Mouse (Mus musculus): ENCODE results near the gene F930015N05Rik.

F930015N05Rik gene

DNA sequence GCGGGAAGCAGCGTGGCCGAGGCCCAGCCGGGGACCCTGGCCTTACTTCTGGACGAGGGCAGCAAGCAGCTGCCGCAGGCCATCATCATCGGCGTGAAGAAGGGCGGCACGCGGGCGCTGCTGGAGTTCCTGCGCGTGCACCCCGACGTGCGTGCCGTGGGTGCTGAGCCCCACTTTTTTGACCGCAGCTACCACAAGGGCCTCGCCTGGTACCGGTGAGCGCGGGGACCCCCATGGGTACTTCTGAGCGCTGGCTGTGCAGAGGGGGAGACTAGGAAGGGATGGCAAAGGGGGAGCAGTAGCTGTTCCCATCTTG, at the start of gene F930015N05Rik:
F930015N05Rik (minus strand) TSS at position 242 of the 316 bp plus-strand sequence.
- DNase-seq = no peak

DNA sequence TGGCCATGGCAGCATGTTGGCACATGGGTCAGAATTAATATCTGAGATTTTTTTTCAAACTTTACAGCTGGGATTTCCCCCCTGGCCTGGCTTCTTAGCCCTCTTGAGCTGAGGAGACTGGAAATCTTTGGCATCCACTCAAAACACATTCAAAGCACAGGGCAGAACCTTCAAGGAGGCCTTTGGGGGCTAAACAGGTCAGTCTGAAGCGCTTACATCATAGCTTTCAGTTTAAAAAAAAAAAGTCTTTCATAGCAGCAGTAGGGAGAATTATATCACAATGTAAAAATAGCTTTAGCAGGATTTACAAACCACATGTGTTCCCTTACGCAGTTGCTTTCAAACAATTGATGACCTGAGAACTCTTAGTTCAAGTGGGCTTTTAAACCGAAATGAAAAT, 45.0 kb upstream of the F930015N05Rik start:
- DNase-seq = no peak

DNA sequence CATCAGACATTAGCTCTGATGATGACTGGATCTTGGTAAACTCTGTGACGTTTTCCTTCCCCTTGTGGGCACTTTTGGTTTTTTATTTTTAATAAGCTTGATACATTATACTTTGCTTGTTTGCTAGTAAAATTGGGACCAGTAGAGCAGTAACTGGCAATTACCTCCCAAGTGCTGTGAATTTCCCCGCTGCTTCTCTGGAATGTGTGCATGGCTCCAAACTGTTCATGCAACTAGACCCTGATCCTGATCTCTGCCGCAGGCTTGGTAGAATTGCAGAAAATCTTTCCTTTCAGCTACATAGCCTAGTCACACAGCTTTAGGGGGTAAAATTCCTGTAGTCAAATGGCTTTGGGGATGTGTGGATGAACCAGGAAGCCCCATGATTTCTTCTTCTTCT, 37.2 kb upstream of the F930015N05Rik start:
- no peak for DNase-seq

DNA sequence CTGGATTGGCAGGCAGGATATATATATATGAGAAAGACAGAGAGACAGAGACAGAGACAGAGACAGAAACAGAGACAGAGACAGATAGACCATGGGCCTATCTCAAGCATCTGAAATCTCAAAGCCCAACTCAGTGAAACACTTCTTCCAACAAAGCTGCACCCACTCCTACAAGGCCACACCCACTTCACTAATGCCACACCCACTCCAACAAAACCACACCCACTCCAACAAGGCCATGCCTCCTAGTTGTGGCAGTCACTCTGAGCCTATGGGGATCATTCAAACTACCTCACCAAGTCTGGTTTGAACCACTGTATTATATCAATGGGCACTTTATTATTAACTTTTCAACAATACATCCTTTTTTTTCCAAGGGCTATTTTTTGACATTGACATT, 34.2 kb upstream of the F930015N05Rik start:
- no peak for DNase-seq

GRCm38 (mm10) chr11:64468737-64469136, 32.3 kb upstream of the F930015N05Rik start:
- DNase-seq = no peak

DNA sequence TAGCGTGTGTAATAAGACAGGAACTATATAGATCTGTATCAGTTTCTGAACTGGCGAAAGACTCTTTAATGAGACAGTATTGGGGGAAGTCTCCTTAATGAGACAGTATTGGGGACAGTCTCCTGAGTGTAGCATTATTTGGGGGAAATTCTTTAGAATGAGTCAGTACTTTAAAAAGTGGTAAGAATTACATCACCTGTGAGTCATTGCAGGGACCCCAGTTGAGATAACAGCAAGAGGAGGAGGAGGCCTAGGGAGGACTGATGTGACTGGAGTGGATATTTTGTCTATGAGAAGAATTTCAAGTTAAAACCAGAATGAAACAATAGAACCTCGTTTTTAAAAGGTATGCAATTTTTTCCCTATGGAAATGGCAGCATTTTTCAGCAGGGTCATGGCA, 25.3 kb upstream of the F930015N05Rik start:
- no peak for DNase-seq

GRCm38 (mm10) chr11:64448586-64449315, 12.3 kb upstream of the F930015N05Rik start:
- no peak for DNase-seq

DNA sequence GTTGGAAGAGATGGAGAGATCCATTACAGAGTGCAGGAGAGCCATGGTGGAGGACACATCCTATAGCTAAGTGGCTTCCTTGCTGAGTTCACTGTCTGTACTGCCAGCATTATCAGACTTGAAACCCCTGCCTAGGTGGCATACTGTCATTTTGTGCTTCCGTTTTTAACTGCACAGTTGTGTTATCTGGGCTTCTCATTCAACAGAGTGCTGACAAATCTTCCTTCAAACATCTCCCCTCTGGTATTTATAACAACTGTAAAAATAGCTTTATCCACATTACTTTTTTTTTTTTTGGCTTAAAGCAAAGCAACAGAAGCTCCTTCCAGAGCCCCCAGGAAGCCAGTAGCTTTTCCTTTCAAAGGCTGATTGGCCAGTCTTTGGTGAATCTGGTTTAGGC, 8.8 kb upstream of the F930015N05Rik start:
- no peak for DNase-seq

DNA sequence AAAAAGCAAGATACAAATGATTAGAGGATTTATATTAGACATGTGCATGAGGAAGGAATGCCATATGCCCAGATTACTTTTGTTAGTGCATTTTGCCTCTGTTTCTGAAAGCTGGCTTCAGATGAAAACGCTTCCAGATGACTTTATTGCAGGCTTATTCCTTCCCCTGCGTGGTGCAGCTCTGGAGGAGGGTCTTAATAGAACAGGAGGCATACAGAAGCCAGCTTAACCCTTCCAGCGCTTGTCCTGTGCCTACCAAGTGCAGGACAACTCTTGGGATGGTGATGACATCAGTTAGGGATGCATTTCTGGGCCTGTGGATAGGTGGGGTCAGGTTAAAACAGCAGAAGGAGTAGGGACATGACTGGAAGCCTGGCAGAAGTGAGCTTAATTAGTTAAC, 6.2 kb upstream of the F930015N05Rik start:
- no peak for DNase-seq

GRCm38 (mm10) chr11:64442119-64442518, 5.7 kb upstream of the F930015N05Rik start:
- DNase-seq = no peak

DNA sequence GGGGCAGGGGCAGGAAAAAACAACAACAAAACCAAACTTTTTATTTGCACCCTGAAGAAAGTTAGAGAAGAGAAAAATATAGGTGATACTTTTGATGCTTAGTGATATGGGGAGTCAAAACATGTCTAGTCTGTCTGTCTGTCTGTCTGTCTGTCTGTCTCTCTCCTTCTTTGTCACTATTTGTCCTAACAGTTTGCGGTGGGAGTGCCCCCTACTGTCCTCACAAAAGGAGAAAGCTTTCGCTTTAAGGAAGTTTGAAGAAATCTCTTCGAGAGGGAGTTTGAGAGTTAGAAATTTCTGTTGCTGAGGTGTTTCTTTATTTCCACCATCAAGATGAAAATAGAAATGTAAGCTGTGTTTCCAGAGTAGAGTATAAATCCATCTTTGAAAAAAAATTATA, 2.5 kb upstream of the F930015N05Rik start:
- DNase-seq = no peak

GRCm38 (mm10) chr11:64437721-64438120, 1.3 kb upstream of the F930015N05Rik start:
- DNase-seq = no peak

- no peak for DNase-seq
Observed at GRCm38 (mm10) chr11:64436791-64437298, 392 bp upstream of the F930015N05Rik start.

DNA sequence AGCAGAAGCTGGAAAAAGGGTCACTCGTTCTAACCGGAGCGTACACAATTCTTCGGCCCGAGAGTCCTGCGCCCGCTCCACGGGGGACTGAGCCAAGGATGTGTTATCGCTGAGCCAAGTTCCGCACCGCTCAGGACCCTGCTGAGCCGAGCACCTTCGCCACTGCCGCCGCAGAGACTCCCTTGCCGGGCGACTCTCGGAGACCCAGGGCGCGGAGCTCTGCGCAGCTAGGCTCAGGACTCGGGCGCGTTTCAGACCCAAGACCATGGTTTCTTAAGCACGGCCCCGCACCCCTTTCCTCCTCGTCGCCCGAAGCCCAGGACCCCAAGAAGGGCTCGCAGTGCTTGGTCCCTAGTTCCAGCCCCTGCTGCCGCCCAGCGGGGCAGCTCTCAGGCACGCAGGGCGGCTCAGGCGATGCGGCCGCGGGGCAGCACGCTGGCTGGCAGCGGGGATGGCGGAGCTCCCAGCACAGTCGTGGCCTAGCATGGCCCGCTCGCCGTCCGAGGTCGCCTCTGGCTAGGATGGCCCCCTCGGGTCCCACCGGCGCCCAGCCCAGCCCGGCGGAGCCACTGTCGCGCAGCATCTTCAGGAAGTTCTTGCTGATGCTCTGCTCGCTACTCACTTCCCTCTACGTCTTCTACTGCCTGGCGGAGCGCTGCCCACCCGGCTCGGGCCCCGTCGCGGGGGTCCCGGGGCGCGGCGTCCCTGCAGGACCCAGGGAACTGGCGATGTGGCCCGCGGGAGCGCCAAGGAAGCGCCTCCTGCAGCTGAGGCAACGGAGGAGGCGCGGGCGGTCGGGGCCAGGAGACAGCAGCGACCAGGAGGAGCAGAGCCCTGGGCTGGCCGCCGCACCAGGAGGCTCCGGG, 674 bp downstream of the F930015N05Rik start:
- DNase-seq = no peak

DNA sequence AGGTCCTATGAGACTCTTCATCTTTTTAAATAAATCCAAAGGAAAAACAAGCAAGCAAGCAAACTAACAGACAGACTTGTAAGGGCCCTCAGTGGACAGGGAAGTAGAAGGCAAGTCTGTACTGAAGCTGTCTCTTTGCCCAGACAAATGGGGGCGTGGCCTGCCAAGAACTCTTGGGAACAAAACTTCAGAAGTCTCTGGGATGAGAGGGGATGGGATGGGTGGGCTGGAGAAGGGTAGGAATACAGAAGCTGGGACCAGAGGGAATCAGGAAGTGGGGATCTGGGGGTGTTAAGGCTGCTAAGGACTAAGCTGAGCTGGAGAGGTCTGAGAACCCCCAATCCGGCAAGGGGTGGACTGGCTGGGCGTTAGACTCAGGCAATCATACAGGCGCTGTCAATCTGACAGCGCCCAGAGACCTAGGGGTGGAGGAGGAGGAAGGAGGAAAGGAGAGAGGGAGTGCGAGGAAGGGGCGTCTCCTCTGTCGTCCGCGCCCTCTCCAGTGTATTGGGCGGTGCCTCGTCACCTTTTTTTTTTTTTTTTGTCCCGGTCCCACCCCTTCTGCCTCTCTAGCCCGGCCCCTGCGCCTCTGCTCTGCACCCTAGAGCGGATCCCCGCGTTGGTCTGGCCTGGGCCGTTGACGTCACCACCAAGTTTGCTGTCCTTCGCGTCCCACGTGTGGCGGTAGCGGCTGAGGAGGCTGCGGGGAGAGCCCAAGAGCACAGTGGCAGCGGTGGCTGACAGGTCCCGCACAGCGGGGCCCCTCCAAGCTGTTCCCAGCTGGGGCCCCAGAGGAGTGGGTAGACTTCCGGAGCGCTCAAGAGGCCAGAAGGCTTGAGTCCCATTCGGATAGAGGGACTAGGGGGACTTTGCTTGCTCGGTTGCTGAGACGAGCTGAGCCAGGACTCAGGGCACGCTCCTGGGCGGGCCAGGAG, 1.6 kb downstream of the F930015N05Rik start, which contains the start of gene Hs3st3a1:
Hs3st3a1 (plus strand) TSS at position 722 of the 935 bp plus-strand sequence.
- DNase-seq = no peak

- DNase-seq = no peak
Observed at GRCm38 (mm10) chr11:64418969-64419368, 17.5 kb downstream of the F930015N05Rik start.

GRCm38 (mm10) chr11:64400534-64401093, 35.8 kb downstream of the F930015N05Rik start:
- no peak for DNase-seq

GRCm38 (mm10) chr11:64397612-64398011, 38.8 kb downstream of the F930015N05Rik start:
- DNase-seq = no peak

- no peak for DNase-seq
Observed at GRCm38 (mm10) chr11:64396949-64397348, 39.5 kb downstream of the F930015N05Rik start.

DNA sequence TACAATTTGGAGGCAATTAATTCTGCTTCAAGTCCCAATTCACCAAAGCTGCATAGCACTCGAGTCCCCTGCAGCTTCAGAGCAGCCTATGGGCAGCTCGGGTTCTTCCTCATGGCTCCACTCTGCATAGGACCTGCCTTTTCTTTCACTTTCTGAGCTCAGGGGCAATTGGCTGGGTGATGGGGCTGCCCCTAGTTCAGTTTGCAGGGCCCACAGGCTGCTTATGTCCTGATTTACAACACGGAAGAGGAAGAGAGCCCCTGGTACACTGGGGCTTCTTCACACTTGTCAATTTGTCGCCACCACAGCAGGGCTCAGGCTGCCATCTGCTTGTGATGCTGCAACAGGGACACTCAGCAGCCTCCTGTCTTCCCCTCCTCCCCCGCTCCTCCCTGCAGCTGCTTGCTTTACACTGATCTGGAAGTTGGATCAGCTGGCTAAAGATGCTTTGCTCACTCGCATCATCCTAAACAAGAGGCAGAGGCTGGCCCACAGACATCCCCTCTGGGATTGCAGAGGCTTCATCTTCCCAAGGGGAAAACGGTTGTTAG, 40.0 kb downstream of the F930015N05Rik start:
- no peak for DNase-seq

DNA sequence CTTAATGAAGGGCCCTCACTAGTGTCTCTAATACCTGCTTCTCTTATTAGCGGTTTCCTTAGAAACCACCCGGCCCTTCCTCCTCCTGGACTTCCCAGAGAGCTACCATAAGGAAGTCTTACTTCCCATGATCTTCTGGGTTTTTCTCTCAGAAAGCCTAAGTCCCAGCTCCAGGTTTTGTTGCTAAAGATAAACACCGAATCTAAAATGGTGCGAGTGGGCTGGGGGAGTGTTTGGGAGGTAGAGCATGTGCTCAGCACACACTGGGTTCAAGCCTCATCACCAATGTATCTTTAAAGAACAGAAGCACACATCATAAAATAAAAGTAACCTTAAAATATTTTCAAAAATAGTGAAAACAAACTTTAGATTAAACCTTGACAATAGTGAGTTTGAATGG, 50.1 kb downstream of the F930015N05Rik start:
- no peak for DNase-seq

Measured in cerebellum, adult 11 months (tissue).